Mouse (Mus musculus) brown adipose tissue, adult 24 weeks (tissue): ENCODE results near the gene Abca4. TPM values are rescaled to one million over a fixed set of nuclear protein-coding genes. Genes with fewer than 3 reads are reported as not detected.

Experiments
- polyA plus RNA-seq: library from polyadenylated mRNA; stranded (reverse); fragments of >200 nt; gene quantifications from 2 replicates; pipeline ENCODE4 v1.2.4, GENCODE M21; 2012; ENCODE audit not compliant: missing spikeins, insufficient read depth, insufficient read length

Abca4 gene
- polyA plus RNA-seq, 1 experiment: not detected

Other genes starting within 250 kb of the Abca4 start
- gene Abcd3, start 229.1 kb upstream of the Abca4 start, polyA plus RNA-seq: 166 and 209 TPM in 2 replicates
- 73.7 and 81.7 TPM in 2 replicates for gene Arhgap29, start 91.9 kb upstream of the Abca4 start, polyA plus RNA-seq
- gene Gclm, start 201.1 kb downstream of the Abca4 start, polyA plus RNA-seq: 56.5 and 64.3 TPM in 2 replicates
- gene Dnttip2, start 229.9 kb downstream of the Abca4 start, polyA plus RNA-seq: 27.0 and 40.7 TPM in 2 replicates
- 6.7 and 8.8 TPM in 2 replicates for gene Bcar3, start 249.7 kb downstream of the Abca4 start, polyA plus RNA-seq